Mouse (Mus musculus) central nervous system, embryonic 14 days (tissue): ENCODE data around the gene Clec11a. TPM values are rescaled to one million over a fixed set of nuclear protein-coding genes. Genes with fewer than 3 reads are reported as not detected.

Experiments used
- polyA plus RNA-seq: library from polyadenylated mRNA; depleted of rRNA; stranded (reverse); fragments of >200 nt; gene quantifications from 2 replicates; pipeline ENCODE4 v1.2.3, GENCODE M21; 2012; rRNA removed

The Clec11a gene
- 4.6 and 6.3 TPM in 2 replicates for polyA plus RNA-seq

DNA sequence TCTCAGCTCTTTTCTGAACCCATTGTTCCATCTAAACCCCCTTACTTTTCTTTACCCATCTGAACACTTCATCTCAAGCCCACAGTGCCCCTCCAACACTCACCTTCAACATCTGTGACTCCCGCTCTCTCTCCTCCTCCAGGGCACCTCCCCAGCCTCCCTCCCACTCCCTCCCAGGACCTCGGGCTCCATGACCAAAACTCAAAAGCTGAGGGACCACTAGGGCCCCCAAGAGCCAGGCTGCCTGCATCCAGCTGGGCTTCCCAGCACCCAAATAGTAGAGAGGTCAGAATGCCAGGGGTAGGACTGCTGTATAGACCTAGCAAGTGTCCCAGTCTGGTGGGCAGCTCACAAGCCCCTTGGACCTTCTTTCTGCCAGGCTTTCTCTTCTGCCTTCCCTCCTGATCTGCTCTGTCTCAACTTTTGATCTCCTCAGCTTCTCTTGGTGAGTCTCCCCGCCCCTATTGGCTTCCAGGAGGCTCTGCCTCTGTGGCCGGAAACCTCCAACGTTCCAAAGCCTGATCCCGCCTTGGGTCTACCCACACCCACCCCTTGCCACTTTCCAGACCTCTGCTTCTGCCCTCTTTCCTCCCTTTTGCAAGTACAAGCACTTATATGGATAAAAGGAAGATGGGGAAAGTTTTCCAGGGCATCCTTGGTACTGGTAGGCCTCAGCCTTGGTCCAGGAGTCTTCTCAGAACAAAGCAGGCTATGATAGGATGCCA lies at the start of gene Clec11a:
TSS of gene Clec11a (minus strand) at position 387 of the 725 bp plus-strand sequence.

GRCm38 (mm10) chr7:44309475-44310284 lies 3.0 kb upstream of the Clec11a start, which contains the start of gene Shank1:
Gene Shank1, plus strand, starts transcription at chr7:44310253.

GRCm38 (mm10) chr7:44261147-44261546 lies 45.6 kb downstream of the Clec11a start, which contains the start of gene Gm15517:
Gene Gm15517, plus strand, starts transcription at chr7:44261447.

GRCm38 (mm10) chr7:44257278-44257677 lies 49.4 kb downstream of the Clec11a start, which contains the start of gene Acp4:
Gene Acp4, minus strand, starts transcription at chr7:44257378.

Other genes with a start within 250 kb of the Clec11a start
- not detected in 2 replicates for gene Klk1b21, start 204.6 kb downstream of the Clec11a start, polyA plus RNA-seq
- not detected in 2 replicates for gene Klk1b22, start 194.2 kb downstream of the Clec11a start, polyA plus RNA-seq
- gene Klk1b16, start 170.1 kb downstream of the Clec11a start, polyA plus RNA-seq, result not detected in 2 replicates
- 0.09 TPM in 1 of 2 replicates, not detected in the other for gene Klk1b24, start 118.7 kb downstream of the Clec11a start, polyA plus RNA-seq
- not detected in 2 replicates for gene Klk1b3, start 108.7 kb downstream of the Clec11a start, polyA plus RNA-seq
- not detected in 2 replicates for gene Klk1b4, start 99.5 kb downstream of the Clec11a start, polyA plus RNA-seq
- gene Klk1b5, start 91.0 kb downstream of the Clec11a start, polyA plus RNA-seq, result not detected in 2 replicates
- not detected in 2 replicates for gene Klk1, start 81.5 kb downstream of the Clec11a start, polyA plus RNA-seq
- gene Gm36864, start 70.7 kb downstream of the Clec11a start, polyA plus RNA-seq, result not detected in 2 replicates
- gene 1700028J19Rik, start 60.2 kb downstream of the Clec11a start, polyA plus RNA-seq, result 1.4 and 1.6 TPM in 2 replicates
- 290 and 299 TPM in 2 replicates for gene 2410002F23Rik, start 60.2 kb downstream of the Clec11a start, polyA plus RNA-seq
- 0.05 TPM in 1 of 2 replicates, not detected in the other for gene Acp4, start 49.5 kb downstream of the Clec11a start, polyA plus RNA-seq
- gene Gm15517, start 45.5 kb downstream of the Clec11a start, polyA plus RNA-seq, result 0.51 TPM in 1 of 2 replicates, not detected in the other
- gene Shank1, start 3.4 kb upstream of the Clec11a start, polyA plus RNA-seq, result 23.6 and 34.2 TPM in 2 replicates
- 26.1 and 27.0 TPM in 2 replicates for gene Syt3, start 77.2 kb upstream of the Clec11a start, polyA plus RNA-seq
- 3.3 and 4.9 TPM in 2 replicates for gene 1700008O03Rik, start 78.9 kb upstream of the Clec11a start, polyA plus RNA-seq
- gene Lrrc4b, start 122.1 kb upstream of the Clec11a start, polyA plus RNA-seq, result 193 and 226 TPM in 2 replicates
- gene Aspdh, start 158.5 kb upstream of the Clec11a start, polyA plus RNA-seq, result 26.7 and 26.9 TPM in 2 replicates
- gene Josd2, start 161.1 kb upstream of the Clec11a start, polyA plus RNA-seq, result 90.7 and 102 TPM in 2 replicates
- 185 and 186 TPM in 2 replicates for gene Emc10, start 189.6 kb upstream of the Clec11a start, polyA plus RNA-seq
- 39.6 and 46.7 TPM in 2 replicates for gene Fam71e1, start 189.7 kb upstream of the Clec11a start, polyA plus RNA-seq
- 0.01 and 0.05 TPM in 2 replicates for gene Mybpc2, start 217.8 kb upstream of the Clec11a start, polyA plus RNA-seq
- gene Spib, start 225.2 kb upstream of the Clec11a start, polyA plus RNA-seq, result 0.06 and 0.16 TPM in 2 replicates
- gene Pold1, start 241.9 kb upstream of the Clec11a start, polyA plus RNA-seq, result 60.2 and 64.2 TPM in 2 replicates
- 94.5 and 97.2 TPM in 2 replicates for gene Nr1h2, start 247.0 kb upstream of the Clec11a start, polyA plus RNA-seq